Mouse (Mus musculus): ENCODE measurements at regions not wholly inside any gene's neighbourhood (a gene's known extent, or its start where the extent isn't known, plus 50 kb on each side); places are given as distances from the start of the nearest gene placed in this dataset.

GRCm38 (mm10) chr10:126806881-126807280 lies 94.3 kb downstream of the Atp23 start:
- TF ChIP-seq CTCF (IDR thresholded peaks at IDR 0.05; ENCODE audit: low read depth, low read length) (no peak), EP300 (IDR thresholded peaks at IDR 0.05; ENCODE audit: insufficient read depth, low read depth, low read length) (no peak), POLR2A (IDR thresholded peaks at IDR 0.05; ENCODE audit: insufficient read depth, low read length) (no peak)
- H3K9me3 ChIP-seq (replicated peaks; ENCODE audit: control insufficient read depth, insufficient read depth, low read length, poor library complexity, severe bottlenecking): no peaks in the 10 kb centered on the region
- no peak overlapping the region for H3K4me3 ChIP-seq (ENCODE audit: low read depth, low read length)
- H3K4me1 ChIP-seq (ENCODE audit: control insufficient read depth, insufficient read depth, low read length): no peaks in the 10 kb centered on the region
- no peaks in the 10 kb centered on the region for H3K27me3 ChIP-seq (ENCODE audit: control insufficient read depth, insufficient read depth, low read length, poor library complexity, severe bottlenecking)
- H3K9ac ChIP-seq (ENCODE audit: low read depth, poor library complexity, severe bottlenecking): no peak overlapping the region
- no peak overlapping the region for H3K27ac ChIP-seq (ENCODE audit: insufficient read depth, low read length)
- H3K36me3 ChIP-seq (ENCODE audit: control insufficient read depth, insufficient read depth, low read length, poor library complexity, severe bottlenecking): no peaks in the 10 kb centered on the region

GRCm38 (mm10) chr10:126802732-126803131 lies 98.4 kb downstream of the Atp23 start:
- Histone ChIP-seq H3K4me3 (ENCODE audit: low read depth, low read length) (no peak overlapping the region), H3K27ac (ENCODE audit: insufficient read depth, low read length) (no peak overlapping the region), H3K4me1 (ENCODE audit: control insufficient read depth, insufficient read depth, low read length) (no peaks in the 10 kb centered on the region), H3K9me3 (replicated peaks; ENCODE audit: control insufficient read depth, insufficient read depth, low read length, poor library complexity, severe bottlenecking) (no peaks in the 10 kb centered on the region), H3K9ac (ENCODE audit: low read depth, poor library complexity, severe bottlenecking) (no peak overlapping the region), H3K36me3 (ENCODE audit: control insufficient read depth, insufficient read depth, low read length, poor library complexity, severe bottlenecking) (no peaks in the 10 kb centered on the region), H3K27me3 (ENCODE audit: control insufficient read depth, insufficient read depth, low read length, poor library complexity, severe bottlenecking) (no peaks in the 10 kb centered on the region)
- no peak for TF ChIP-seq POLR2A (IDR thresholded peaks at IDR 0.05; ENCODE audit: insufficient read depth, low read length)
- no peak for TF ChIP-seq CTCF (IDR thresholded peaks at IDR 0.05; ENCODE audit: low read depth, low read length)
- no peak for TF ChIP-seq EP300 (IDR thresholded peaks at IDR 0.05; ENCODE audit: insufficient read depth, low read depth, low read length)

GRCm38 (mm10) chr10:126799393-126799792 lies 101.8 kb downstream of the Atp23 start:
- Histone ChIP-seq H3K4me3 (ENCODE audit: low read depth, low read length) (no peak overlapping the region), H3K4me1 (ENCODE audit: control insufficient read depth, insufficient read depth, low read length) (no peaks in the 10 kb centered on the region), H3K9ac (ENCODE audit: low read depth, poor library complexity, severe bottlenecking) (no peak overlapping the region), H3K36me3 (ENCODE audit: control insufficient read depth, insufficient read depth, low read length, poor library complexity, severe bottlenecking) (no peaks in the 10 kb centered on the region), H3K27ac (ENCODE audit: insufficient read depth, low read length) (no peak overlapping the region), H3K27me3 (ENCODE audit: control insufficient read depth, insufficient read depth, low read length, poor library complexity, severe bottlenecking) (no peaks in the 10 kb centered on the region), H3K9me3 (replicated peaks; ENCODE audit: control insufficient read depth, insufficient read depth, low read length, poor library complexity, severe bottlenecking) (no peaks in the 10 kb centered on the region)
- TF ChIP-seq EP300 (IDR thresholded peaks at IDR 0.05; ENCODE audit: insufficient read depth, low read depth, low read length) (no peak), CTCF (IDR thresholded peaks at IDR 0.05; ENCODE audit: low read depth, low read length) (peak; percentile 21)

GRCm38 (mm10) chr10:126793136-126793535 lies 108.0 kb downstream of the Atp23 start:
- Histone ChIP-seq H3K4me1 (ENCODE audit: control insufficient read depth, insufficient read depth, low read length) (no peaks in the 10 kb centered on the region), H3K9me3 (replicated peaks; ENCODE audit: control insufficient read depth, insufficient read depth, low read length, poor library complexity, severe bottlenecking) (no peaks in the 10 kb centered on the region), H3K9ac (ENCODE audit: low read depth, poor library complexity, severe bottlenecking) (no peak overlapping the region), H3K36me3 (ENCODE audit: control insufficient read depth, insufficient read depth, low read length, poor library complexity, severe bottlenecking) (no peaks in the 10 kb centered on the region), H3K27ac (ENCODE audit: insufficient read depth, low read length) (no peak overlapping the region), H3K4me3 (ENCODE audit: low read depth, low read length) (no peak overlapping the region), H3K27me3 (ENCODE audit: control insufficient read depth, insufficient read depth, low read length, poor library complexity, severe bottlenecking) (no peaks in the 10 kb centered on the region)
- TF ChIP-seq EP300 (IDR thresholded peaks at IDR 0.05; ENCODE audit: insufficient read depth, low read depth, low read length): no peak
- TF ChIP-seq POLR2A (IDR thresholded peaks at IDR 0.05; ENCODE audit: insufficient read depth, low read length): no peak
- TF ChIP-seq CTCF (IDR thresholded peaks at IDR 0.05; ENCODE audit: low read depth, low read length): no peak

DNA sequence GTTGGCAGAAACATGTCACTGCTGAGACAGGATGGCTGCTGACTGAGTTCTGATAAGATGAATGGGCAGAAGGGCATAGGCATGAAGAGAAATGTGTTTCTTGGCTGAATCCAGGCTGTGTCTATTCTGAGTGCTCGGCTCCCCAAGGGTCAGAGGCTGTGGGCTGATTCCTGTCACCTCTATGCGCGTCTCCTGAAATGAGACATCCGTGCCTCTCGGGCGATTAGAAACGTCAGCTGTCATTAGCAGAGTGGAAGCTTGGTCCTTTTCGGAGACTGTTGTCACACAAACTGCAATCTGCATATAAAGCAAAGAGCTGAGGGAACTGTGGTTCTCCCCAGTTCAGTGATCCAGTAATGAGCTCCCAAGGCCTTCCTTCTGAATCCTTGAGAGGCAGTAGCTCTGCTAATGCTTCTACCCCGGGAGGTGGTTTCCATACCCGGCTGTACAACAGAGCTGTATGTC lies 108.8 kb downstream of the Atp23 start:
- Histone ChIP-seq H3K9me3 (replicated peaks; ENCODE audit: control insufficient read depth, insufficient read depth, low read length, poor library complexity, severe bottlenecking) (no peaks in the 10 kb centered on the region), H3K9ac (ENCODE audit: low read depth, poor library complexity, severe bottlenecking) (no peak overlapping the region), H3K4me1 (ENCODE audit: control insufficient read depth, insufficient read depth, low read length) (no peaks in the 10 kb centered on the region), H3K27me3 (ENCODE audit: control insufficient read depth, insufficient read depth, low read length, poor library complexity, severe bottlenecking) (no peaks in the 10 kb centered on the region), H3K4me3 (ENCODE audit: low read depth, low read length) (no peak overlapping the region), H3K27ac (ENCODE audit: insufficient read depth, low read length) (no peak overlapping the region), H3K36me3 (ENCODE audit: control insufficient read depth, insufficient read depth, low read length, poor library complexity, severe bottlenecking) (no peaks in the 10 kb centered on the region)
- TF ChIP-seq POLR2A (IDR thresholded peaks at IDR 0.05; ENCODE audit: insufficient read depth, low read length): no peak
- no peak for TF ChIP-seq CTCF (IDR thresholded peaks at IDR 0.05; ENCODE audit: low read depth, low read length)
- no peak for TF ChIP-seq EP300 (IDR thresholded peaks at IDR 0.05; ENCODE audit: insufficient read depth, low read depth, low read length)

DNA sequence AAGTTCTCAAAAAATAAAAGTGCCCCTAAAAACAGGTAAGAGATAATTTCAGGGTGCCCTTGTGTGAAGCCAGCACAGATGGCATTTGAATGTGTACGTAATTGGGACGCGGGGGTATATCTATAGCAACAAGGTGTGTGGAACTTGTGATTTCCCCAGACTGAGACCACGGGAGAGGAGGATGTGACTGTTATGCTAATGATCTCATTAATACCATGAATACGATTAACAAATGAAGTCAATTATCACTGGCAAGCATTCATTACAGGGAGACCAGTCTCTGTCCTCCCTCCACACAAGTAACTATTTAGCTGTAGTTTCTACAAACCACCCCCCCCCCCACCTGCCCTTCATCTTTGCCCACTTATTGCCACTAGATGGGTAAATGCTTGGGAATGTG lies 112.9 kb downstream of the Atp23 start:
- H3K9me3 ChIP-seq (replicated peaks; ENCODE audit: control insufficient read depth, insufficient read depth, low read length, poor library complexity, severe bottlenecking): no peaks in the 10 kb centered on the region
- H3K9ac ChIP-seq (ENCODE audit: low read depth, poor library complexity, severe bottlenecking): no peak overlapping the region
- H3K27ac ChIP-seq (ENCODE audit: insufficient read depth, low read length): no peak overlapping the region
- TF ChIP-seq CTCF (IDR thresholded peaks at IDR 0.05; ENCODE audit: low read depth, low read length) (no peak), EP300 (IDR thresholded peaks at IDR 0.05; ENCODE audit: insufficient read depth, low read depth, low read length) (no peak), POLR2A (IDR thresholded peaks at IDR 0.05; ENCODE audit: insufficient read depth, low read length) (no peak)
- no peak overlapping the region for H3K4me3 ChIP-seq (ENCODE audit: low read depth, low read length)
- no peaks in the 10 kb centered on the region for H3K27me3 ChIP-seq (ENCODE audit: control insufficient read depth, insufficient read depth, low read length, poor library complexity, severe bottlenecking)
- H3K4me1 ChIP-seq (ENCODE audit: control insufficient read depth, insufficient read depth, low read length): no peaks in the 10 kb centered on the region
- H3K36me3 ChIP-seq (ENCODE audit: control insufficient read depth, insufficient read depth, low read length, poor library complexity, severe bottlenecking): no peaks in the 10 kb centered on the region
